Mouse (Mus musculus) left cerebral cortex, postnatal 4 days (tissue): ENCODE results near the gene Dock3. TPM values are rescaled to one million over a fixed set of nuclear protein-coding genes. Genes with fewer than 3 reads are reported as not detected.

ENCODE experiments used
- DNase-seq: peaks from one replicate; pipeline ENCODE4 v3.0.0-alpha.2; 2022
- intact Hi-C: fragments of 180-260 bp; cut with DNase I; formaldehyde crosslinking; loops from one replicate; pipeline ENCODE4 v1.15.1; 2025
- total RNA-seq, 2 experiments: library from RNA; stranded (reverse); gene quantifications; 2 replicates each; pipeline ENCODE4 v1.2.3; 2021

Gene Dock3
- 100 to 1,000 TPM; 159 to 181 TPM for total RNA-seq

DNA sequence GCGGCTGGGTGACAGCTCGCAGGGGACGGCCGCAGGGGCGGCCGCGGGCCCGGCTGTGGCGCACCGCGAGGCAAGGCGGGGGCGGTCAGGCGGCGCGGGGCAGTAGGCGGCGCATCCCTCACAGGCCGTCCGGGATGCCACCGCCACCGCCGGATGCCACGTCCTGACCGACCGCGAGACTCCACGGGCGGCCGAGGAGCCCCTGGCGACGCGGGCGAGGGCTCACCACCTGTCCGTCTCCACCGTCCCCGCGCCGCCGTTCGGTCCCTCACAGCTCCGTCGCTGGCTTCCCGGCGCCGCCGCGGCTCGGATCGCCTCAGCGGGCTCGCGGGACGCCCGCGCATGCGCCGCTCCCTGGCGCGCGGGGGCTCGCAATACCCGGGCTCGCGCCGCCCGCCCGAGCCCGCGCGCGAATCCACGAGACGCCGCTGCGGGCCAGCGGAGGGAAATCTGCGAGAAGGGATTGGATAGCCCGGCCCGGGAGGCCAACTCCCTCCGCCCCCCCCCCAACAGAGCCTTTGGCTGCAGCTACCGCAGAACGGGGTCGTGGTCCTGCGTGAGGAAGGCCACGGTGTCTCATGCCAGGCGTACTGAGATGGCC is at the start of gene Dock3:
Gene Dock3 (minus strand): TSS at position 371 of the 601 bp plus-strand sequence.
- intact Hi-C loops = no loop called here
- peak; percentile 81 for DNase-seq

DNA sequence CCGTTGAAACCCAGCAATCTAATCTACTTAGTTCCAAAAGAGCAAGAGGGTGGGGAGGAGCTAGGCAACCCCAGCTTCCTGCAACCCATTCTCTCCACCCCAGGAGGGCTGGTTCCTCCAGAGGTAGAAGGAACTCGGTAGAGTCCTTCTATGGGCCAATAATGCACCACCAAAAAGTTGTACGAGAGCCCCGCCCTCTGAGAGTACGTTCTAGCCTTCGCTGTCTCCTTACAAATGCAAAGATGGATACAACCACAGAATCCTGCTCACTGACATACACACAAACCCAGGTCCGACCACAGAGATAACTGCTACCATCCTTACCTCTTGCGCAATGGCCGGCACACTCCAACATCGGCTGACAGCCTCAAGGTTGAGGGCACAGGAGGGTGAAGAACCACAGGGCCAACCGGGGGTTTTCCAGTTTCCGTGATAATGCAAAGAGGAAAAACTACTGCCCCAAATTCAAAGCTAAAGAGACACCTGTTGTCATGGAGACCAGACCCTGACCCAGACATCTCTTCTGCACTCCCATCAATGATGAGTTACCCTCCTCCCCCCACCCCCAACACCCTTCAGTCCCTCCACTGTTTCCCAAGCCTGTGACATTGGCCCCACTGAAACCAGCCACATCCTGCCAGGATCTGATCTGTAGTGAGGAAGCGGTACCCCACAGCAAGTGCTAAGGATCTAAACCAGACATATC is 48.8 kb upstream of the Dock3 start:
- DNase-seq = no peak

DNA sequence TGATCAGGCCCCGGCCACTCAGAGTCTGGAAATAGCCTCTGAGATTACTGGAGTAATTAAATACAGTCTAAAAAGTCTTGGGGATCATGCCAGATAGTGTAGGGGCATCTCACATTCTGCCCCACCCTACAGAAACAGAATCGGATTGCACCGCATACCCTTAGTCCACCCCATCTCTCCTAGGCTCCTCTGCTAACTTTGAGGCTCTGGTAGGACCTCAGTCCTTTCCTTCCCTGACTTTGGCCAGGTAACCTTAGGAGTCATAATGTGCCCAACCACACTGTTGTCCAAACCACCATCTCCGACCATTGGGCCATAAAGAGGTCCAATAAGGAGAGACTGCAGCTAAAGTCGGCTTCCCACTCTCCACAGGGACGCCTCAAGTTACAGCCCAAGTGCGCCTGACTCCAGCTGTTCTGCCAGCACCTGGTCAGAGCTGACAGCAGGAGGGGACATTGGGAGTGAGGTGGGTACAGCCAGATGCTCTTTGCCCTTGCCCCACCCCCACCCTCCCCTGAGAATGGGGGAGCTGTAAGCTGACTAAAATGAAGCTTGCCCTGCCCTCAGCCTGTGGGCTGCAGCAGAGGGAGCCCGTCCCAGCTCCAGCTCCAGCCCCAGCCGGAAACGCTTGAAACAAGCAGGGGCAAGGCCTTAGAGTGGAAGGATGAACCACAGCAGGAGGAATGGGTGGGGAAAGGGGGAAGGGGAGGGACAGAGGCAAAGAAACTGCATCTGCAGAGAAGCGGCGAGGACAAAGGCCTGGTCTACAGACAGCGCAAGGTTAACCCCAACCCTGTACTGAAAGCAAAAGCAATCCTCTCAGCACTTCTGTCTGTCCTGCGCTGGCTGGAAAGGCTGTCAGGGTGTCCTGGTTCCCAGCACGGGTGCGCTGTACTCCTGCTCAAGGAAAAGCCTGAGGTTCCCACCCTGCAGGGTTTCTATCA is 47.9 kb upstream of the Dock3 start:
- intact Hi-C loops = loop anchor here (5.0 kb wide), 1 partner anchor 377 kb away; no protein-coding TSS in a partner anchor

More for the DNA sequence above, 48.8 kb upstream of the Dock3 start:
- intact Hi-C loops = no loop called here

DNA sequence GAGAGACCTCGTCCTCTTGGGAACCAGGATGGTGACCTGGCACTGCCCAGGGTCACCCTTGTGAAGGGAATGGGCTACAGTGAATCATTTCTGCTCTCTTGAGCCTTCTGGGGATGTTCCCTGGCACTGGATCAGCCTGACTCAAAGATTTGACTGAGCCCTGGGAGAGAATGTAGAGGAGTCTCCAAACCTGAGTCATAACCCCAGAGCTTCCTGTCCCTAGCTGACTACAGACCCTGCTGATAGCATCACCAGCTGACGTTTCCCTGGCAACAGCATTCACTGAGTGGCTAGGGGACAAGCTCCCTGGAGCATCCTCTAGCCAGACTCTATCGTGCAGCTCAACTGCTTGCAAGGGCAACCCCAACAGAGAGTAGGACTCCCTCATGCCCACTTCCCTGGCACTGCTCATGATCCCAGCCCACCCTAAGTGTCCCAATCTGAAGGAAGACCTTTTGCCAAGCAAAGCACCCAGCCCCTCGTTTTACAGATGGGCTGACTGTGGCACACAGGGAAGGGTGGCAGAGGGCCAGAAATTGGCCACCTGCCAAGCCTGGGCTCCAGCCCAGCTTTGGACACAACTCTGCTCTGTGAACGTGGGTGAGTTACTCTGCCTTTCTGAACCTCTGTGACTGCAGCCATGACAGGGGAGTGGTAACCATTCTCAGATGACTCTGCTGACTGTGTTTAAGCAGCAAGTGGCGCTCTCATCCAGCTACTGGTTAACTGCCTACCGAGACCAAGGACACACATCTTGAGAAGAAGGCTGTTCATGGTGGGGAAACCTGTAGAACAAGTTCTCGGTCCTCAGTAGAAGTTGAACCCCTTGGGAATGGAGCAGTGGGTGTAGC is 47.0 kb upstream of the Dock3 start:
- DNase-seq = peak; percentile 85
- intact Hi-C loops = loop anchor here (5.0 kb wide), 1 partner anchor 376 kb away; no protein-coding TSS in a partner anchor

More for the DNA sequence above, 47.9 kb upstream of the Dock3 start:
- no peak for DNase-seq

DNA sequence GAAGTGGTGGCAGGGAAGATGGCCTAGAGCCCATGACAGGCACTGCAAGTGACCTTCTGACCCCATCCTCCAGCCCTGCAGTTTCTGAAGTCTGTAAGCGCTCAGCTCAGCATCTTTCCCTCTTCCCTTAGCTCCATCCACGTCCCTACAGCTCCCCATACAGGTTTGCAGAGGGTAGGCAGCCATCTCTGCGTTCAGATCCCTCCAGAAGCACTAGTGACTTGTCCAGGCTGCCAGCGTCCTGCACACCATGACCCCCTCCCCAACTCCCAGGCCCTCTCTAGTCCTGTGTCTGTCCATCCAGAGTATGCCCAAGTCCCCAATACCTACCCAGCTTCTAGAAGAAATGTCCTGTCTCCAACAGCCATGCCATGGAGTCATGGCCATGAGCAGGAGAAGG is 46.4 kb upstream of the Dock3 start:
- intact Hi-C loops = loop anchor here (5.0 kb wide), 1 partner anchor 376 kb away; no protein-coding TSS in a partner anchor

DNA sequence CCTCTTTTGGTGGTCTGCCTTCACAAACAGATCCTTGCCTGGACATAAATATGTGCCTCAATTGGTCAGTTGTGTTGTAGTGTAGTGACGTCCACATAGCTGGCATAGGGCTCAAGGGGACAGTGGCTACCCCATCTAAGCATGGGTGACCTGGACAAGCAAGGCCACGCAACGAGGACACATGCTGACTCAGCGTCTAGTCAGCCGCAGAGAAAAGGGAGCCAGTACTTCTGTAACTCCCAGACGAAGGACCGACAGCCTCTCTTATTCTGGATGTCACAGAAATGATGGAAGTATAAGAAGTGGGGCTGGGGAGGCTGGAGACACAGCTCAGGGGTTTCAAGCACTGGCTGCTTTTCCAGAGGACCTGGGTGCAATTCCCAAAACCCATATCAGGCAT is 45.9 kb upstream of the Dock3 start:
- DNase-seq = no peak
- intact Hi-C loops = loop anchor here (5.0 kb wide), 1 partner anchor 375 kb away; no protein-coding TSS in a partner anchor

More for the DNA sequence above, 46.4 kb upstream of the Dock3 start:
- peak; percentile 35 for DNase-seq

DNA sequence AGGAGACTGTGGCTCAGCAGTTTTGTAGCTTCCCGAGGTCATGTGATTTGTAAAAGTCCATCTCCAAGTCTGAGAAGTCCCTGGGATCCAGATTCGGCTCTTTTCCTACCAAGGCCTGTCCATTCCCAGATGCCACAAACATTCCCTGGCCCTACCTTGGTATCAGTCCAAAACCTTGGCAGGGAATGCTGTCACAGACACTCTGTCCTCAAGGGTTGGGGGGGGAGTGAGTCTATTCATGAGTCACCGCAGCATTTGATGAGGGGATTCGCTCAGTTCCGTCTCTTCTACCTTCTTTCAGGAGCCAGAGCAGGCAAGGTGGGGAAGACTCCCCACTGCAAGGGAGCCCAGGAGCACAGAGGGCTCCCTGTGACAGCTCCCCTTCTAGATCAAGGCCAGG is 44.0 kb upstream of the Dock3 start:
- DNase-seq = no peak
- intact Hi-C loops = loop anchor here (5.0 kb wide), 1 partner anchor 373 kb away; no protein-coding TSS in a partner anchor

DNA sequence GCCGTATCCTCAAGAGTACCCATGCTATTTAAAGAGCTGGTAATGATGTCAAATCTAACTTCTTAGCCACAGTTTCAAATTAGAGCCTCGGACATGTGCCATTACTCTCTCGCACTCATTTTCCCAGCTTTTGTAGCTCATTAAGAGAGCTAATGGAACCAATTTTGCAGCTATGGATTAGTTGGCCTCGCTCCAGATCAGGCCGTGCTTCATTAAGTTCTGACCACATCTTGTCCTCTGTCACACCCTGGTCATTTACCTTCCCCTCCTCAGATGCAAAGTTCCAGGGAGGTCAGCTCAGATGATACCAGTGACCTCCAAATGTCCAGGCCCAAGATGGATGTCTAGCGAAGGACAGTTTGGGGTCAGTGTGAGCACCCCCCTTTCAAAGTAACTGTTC is 43.0 kb upstream of the Dock3 start:
- intact Hi-C loops = loop anchor here (5.0 kb wide), 1 partner anchor 372 kb away; no protein-coding TSS in a partner anchor
- DNase-seq = no peak

DNA sequence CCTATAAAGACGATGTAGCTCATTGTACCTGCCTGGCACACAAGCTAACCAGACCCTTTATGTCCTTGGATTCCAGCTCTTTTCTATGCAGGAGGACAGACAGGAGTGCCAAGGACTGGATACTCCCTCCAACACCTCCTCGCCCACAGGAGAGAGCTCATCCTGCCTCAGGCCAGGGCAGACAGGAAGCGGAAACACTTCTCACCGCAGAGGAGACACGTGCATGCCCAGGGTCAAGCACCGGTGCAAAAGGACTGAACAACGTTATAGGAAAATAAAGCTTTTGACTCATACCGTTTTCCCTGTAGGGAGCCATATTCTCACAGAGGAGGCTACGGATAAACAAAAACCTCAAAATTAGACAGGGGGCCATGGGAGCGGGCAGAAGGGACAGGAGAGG is 41.5 kb upstream of the Dock3 start:
- no peak for DNase-seq
- intact Hi-C loops = no loop called here

DNA sequence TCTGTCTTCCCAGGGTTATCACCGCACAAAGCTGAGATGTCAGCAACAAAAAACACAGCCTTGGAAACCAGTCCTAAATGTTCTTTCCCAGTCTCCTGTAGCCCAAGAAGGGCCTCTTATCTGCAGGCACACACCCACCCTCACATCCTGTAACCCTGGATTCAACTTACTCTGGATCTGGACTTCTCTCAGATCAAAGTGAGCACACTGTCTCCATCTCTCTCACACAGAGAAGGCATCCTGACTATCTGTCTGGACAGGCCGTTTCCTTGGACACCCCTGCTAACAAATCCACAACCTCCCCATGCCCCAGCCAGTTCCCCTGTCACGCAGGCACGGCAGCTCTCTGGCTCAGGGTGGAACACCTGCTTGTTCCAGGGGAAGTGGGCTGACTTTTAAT is 40.6 kb upstream of the Dock3 start:
- intact Hi-C loops = no loop called here

DNA sequence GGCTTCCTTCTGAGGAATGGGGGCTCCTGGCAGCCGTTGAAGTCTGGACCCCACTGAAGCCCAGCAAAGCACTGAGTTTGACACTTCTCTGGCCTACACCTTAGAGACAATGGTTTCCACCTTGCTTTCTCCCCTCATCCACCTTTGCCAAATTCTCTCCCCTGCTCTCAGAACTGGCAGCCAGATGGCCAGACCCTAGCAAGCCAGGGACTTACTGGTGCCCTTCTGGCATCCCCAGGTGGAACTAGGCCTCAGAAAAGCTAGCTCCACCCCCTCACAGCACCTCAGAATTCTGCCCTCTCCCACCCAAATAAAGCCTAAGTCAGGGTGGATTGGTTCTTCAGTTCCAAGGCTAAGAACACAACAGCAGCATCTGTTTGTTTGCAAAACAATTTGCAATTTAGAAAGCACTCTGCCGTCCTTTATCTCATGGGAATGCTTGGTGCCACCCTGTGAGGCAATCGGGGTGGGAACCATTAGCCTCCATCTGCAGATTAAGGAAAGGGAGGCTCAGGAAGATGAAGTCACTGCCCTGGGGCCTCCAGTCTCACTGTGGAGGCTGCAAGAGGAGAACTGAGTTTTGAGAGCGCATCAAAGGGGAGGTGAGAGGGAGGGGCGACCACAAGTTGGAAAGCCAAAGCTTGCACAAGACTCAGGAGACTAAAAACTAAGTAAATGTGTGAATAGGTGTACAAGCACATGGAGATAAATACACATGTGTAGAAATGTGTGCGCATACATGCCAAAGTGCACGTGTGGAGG is 39.6 kb upstream of the Dock3 start:
- intact Hi-C loops = no loop called here
- DNase-seq = no peak

More for the DNA sequence above, 40.6 kb upstream of the Dock3 start:
- no peak for DNase-seq

DNA sequence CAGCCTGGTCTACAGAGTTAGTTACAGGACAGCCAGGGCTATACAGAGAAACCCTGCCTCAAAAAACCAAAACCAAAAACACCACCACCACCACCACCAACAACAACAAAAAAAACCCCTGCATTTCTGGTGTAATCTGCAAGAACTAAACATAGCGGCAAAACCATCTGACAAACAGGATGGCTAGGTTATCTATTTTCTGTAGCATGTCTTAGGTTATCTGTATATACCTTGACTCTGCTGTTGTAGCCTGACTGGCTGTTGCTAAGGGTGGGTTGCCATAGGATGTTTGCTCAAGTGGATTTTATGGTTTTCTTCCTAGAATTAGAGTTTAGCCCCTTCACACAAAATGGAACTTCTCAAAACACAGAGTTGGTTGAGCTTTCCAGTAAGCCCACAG is 38.1 kb upstream of the Dock3 start:
- intact Hi-C loops = no loop called here
- no peak for DNase-seq

DNA sequence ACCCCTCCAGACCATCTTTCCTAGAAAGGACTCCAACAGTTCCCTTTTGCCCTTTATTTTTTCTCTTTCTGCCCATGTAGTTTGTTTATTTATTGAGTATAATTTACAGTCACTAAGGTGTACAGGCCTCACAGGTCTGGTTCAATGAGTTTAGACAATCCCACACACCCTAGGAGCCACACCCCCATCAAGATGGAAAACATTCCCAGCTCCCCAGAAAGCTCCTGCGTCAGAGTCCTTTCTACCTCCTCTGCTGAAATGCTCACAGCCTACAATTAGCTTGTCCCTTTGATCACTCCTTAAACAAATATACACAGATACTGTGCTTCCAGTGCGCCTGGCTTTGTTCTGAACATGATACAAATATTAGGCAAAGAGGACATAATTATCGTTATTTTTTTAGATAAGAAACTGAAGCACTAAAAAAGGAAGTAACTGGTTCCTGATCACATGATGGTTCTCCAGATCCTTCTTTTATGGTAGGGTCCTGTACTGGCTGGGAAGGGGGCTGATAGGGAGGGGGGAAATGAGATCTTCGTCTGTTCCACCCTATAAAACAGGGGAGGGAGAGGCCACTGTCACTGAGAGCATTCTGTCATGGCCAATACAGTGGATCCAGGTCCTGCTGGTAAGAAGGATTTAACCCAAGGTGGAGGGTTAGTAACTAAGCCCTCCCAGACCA is 36.2 kb upstream of the Dock3 start:
- no peak for DNase-seq
- intact Hi-C loops = no loop called here

DNA sequence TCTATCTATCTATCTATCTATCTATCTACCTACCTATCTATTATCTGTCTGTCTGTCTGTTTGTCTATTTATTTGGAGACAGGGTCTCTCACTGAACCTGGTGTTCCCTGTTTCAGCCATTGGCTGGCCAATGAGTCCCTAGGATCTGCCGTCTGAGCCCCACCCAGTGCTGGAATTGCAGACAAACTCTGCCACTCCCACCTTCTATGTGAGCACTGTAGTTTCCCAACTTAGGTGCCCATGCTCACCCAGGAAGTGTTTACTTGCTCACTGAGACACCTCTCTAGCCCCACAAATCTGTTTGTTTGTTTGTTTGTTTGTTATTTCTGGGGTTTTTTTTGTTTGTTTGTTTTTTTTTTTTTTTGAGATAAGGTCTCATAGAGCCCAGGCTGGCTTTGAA is 35.3 kb upstream of the Dock3 start:
- DNase-seq = no peak
- intact Hi-C loops = no loop called here

DNA sequence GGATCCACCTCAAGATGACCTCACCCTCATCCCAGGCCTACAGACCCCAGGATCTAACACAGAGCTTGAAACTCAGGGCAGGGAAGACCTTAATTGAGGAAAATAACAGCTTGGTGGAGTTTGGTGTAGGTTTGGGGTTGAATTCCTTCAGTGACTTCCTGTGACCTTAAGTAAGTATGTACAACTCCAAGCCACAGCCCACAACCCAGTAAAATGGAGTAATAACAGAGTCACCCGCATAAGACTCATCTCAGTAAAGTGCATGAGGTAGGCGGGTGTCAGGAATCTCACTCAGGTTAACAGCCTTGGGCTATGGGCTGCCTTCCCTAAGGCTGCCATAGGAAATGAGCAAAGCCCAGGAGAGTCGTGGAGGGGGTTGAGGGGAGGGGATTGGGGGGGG is 33.0 kb upstream of the Dock3 start:
- intact Hi-C loops = no loop called here
- DNase-seq = no peak

DNA sequence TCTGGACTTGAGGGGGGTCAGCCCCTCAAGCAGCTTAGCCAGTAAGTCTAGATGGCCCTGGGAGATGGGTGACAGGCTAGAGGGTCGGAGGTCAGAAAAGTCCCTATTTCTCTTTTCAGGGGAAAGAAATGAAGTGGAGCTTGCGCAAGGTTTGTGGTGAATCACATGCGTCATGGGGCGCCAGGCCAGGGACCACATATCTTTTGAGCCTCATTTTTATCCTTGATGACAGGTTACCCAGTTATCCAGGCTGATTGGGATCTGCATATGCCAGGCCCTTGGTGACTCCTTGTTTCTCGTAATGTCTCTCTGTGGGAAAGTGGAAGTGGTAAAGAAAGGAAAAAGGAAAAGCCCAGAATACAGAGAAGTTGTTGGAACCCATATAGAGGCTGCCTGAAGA is 32.2 kb upstream of the Dock3 start:
- intact Hi-C loops = no loop called here
- no peak for DNase-seq

DNA sequence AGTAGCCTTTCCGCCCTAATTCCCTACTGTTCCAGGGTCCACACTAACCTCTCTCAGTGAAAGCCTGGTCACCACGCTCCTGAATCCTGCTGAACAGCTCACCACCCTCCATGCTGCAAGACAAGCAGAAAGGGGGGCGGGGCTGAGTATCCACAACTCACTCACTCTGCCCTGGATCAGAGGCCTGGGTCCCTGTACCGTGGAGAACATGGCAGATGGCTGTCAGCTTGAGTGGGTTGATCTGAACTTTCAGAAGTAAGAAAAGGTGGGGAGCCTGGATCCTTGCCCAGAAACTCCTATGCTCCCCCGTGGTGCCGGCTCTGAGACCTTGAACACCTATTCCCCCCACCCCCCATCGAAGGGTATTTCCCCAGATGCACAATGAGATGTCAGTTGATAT is 30.7 kb upstream of the Dock3 start:
- peak; percentile 54 for DNase-seq
- intact Hi-C loops = no loop called here

DNA sequence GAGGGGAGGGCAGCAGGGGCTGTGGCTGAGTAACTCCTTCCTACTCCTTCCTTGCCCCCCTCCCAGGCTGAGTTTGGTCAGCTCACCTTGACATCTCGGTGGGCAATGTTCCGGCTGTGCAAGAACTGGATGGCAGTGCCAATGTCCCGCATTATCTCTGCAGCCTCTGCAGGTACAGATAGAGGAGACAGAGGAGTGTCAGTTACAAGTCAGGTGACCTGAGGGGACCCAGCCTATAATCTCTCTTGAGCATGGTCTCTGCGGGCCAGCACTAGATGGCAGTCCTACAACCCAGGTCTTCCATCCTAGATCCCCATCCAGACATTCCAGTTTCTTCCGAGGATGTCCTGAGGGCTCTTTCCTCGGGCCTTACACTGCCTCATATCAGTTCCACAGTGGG is 30.1 kb upstream of the Dock3 start:
- DNase-seq = no peak
- intact Hi-C loops = no loop called here

DNA sequence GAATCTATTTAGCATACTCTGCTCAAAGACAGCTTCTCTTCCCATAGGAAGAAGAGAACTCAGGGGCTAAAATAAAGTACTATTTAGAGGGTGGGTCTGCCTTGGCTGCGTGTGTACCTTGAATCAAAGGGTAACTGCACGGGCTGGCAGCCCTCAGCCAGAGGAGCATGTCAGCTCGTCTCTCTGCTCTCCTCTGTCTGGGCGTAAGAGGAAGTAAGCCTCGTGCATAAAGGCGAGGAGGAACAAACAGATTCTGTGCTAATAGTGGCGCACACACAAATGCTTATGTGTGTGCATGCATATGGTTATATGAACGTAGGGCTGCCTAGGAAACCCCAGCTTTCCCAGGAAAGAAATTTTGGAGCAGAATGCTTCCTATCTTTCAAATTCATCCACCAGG is 29.1 kb upstream of the Dock3 start:
- DNase-seq = no peak

More for the DNA sequence above, 29.1 kb upstream of the Dock3 start:
- intact Hi-C loops = no loop called here
